Mouse (Mus musculus) kidney, postnatal 10 days (tissue): Measurements from ENCODE around the gene Tpcn2.

Experiments
- DNase-seq: peaks from one replicate; pipeline ENCODE4 v3.0.0; 2021; ENCODE audit warnings: mixed read lengths

The Tpcn2 gene

GRCm38 (mm10) chr7:145298666-145299490 is 15.1 kb upstream of the Tpcn2 start:
- DNase-seq = no peak

GRCm38 (mm10) chr7:145293859-145294258 is 10.0 kb upstream of the Tpcn2 start:
- DNase-seq = peak; percentile 40

GRCm38 (mm10) chr7:145292726-145293125 is 8.9 kb upstream of the Tpcn2 start:
- no peak for DNase-seq

- no peak for DNase-seq
These were observed 8.0 kb upstream of the Tpcn2 start for GRCm38 (mm10) chr7:145291847-145292246.

- DNase-seq = peak; percentile 62
These were observed 5.5 kb upstream of the Tpcn2 start for GRCm38 (mm10) chr7:145289302-145289701.

- DNase-seq = no peak
These were observed 3.6 kb upstream of the Tpcn2 start for GRCm38 (mm10) chr7:145287410-145287809.

- no peak for DNase-seq
These were observed 1.7 kb upstream of the Tpcn2 start for GRCm38 (mm10) chr7:145285476-145285875.

GRCm38 (mm10) chr7:145284293-145284692 is 482 bp upstream of the Tpcn2 start:
- no peak for DNase-seq

GRCm38 (mm10) chr7:145283041-145283440 is 770 bp downstream of the Tpcn2 start:
- DNase-seq = no peak

GRCm38 (mm10) chr7:145281396-145281795 is 2.4 kb downstream of the Tpcn2 start:
- no peak for DNase-seq

- DNase-seq = no peak
These were observed 8.3 kb downstream of the Tpcn2 start for GRCm38 (mm10) chr7:145275488-145275887.

GRCm38 (mm10) chr7:145270955-145271354 is 12.9 kb downstream of the Tpcn2 start:
- no peak for DNase-seq

- no peak for DNase-seq
These were observed 14.9 kb downstream of the Tpcn2 start for GRCm38 (mm10) chr7:145268890-145269289.

GRCm38 (mm10) chr7:145266011-145266410 is 17.8 kb downstream of the Tpcn2 start:
- DNase-seq = no peak

- no peak for DNase-seq
These were observed 19.6 kb downstream of the Tpcn2 start for GRCm38 (mm10) chr7:145264202-145264601.

GRCm38 (mm10) chr7:145256092-145256491 is 27.7 kb downstream of the Tpcn2 start:
- no peak for DNase-seq

GRCm38 (mm10) chr7:145253986-145254630 is 29.7 kb downstream of the Tpcn2 start:
- no peak for DNase-seq

GRCm38 (mm10) chr7:145252715-145253476 is 30.9 kb downstream of the Tpcn2 start:
- peak; percentile 92 for DNase-seq

GRCm38 (mm10) chr7:145250225-145250624 is 33.6 kb downstream of the Tpcn2 start:
- DNase-seq = no peak

- no peak for DNase-seq
These were observed 34.9 kb downstream of the Tpcn2 start for GRCm38 (mm10) chr7:145248911-145249310.

- peak; percentile 93 for DNase-seq
These were observed 40.7 kb downstream of the Tpcn2 start for GRCm38 (mm10) chr7:145242851-145243712.

GRCm38 (mm10) chr7:145242028-145242427 is 41.8 kb downstream of the Tpcn2 start:
- peak; percentile 80 for DNase-seq
